Mouse (Mus musculus): ENCODE measurements around the gene Psors1c2.

Psors1c2 gene

DNA sequence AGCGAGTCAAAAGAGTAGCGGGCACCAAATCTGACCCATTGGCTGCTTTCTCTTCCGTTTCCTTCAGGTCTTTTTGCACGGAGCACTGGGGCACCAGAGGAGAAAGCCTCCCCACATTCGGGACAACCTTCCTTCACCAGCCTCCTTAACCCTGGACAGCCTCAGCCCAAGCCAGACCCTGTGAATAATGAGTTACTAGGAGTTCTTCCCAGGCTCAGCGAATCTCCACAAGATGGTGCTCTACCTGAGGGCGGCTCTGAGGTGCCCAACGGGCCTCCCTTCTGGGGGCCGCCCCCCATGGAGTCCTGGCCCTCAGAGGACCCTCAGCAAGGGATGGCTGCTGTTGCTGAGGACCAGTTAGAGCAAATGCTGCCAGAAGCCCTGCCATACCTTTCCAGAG, 34.8 kb downstream of the Psors1c2 start:
- no peak for DNase-seq

DNA sequence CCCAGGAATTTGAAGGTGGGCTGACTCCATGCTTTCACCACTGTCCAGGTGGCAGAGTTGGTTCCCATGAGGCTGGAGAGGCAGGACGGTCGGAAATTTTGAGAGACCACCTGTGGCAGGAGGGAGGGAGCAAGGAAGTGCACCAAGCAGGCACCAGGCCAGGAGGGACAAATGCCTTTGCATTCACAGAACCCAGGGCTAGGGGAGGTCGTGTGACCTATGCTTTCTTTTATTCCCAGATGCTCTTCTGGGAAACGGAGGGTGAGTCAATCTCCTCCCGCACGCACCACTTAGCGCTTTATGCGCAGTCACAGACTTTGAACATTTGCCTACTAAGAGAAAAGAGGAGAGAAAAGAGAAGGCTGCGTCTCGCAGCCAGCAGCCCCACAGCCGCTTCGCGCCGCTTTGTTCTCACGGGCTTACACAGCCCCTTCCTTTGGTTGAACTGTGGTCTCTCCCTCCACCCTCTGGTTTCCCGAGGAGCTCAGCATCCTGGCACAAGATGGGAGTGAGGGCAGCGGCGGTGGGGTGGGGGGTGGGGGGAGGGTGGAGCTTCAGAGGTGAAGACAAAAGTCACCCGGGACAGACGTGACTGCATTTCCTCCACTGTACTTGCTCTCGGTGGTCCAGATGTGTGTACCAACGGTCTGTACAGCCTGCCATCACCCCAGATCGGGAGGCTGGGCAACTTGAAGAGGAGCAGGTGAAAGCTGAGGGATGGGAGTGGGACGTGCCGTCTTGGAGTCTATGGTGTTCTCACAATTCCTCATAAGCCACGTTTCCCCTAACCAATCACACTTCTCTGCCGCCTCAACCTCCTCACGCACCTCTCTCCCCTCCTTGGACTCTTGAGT, 36.3 kb downstream of the Psors1c2 start:
- no peak for DNase-seq

DNA sequence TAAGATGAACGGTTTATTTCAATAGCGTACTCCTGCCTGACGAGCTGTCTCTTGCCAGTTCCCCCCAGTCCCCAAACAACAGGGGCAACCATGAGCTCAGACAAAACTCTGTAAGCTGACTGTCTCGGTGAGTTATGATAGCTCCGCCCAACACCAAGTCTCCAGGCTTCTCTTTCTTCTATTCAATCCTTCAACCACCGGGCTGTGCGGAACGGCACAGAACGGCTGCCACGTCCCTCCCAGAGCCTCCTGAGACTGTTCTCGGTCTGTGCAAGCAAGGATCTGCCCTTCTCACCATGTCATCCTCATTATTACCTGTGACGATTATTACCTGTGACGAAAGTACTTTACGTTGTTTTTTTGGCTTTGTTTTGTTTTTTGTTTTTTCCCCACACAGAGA, 37.8 kb downstream of the Psors1c2 start:
- no peak for DNase-seq

DNA sequence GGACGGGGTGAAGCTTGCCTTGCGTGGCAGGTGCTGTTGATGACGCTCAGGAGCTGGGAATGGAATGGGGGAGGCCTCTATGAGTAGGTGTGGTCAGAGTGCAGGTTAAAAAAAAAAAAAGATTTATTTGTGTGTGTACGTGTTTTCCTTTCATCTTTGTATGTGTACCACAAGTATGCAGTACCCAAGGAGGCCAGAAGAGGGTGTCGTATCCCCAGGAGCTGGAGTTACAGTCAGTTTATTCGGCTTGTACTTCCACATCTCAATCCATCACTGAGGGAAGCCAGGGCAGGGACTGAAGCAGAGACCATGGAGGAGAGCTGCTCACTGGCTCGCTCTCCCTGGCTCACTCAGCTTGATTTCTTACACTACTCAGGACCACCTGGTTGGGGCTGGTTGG, 38.5 kb downstream of the Psors1c2 start:
- no peak for DNase-seq

- peak; percentile 70 to 82 for DNase-seq
These were observed 45.2 kb downstream of the Psors1c2 start for GRCm38 (mm10) chr17:35578211-35578610.

- no peak for DNase-seq
These were observed 49.9 kb downstream of the Psors1c2 start for GRCm38 (mm10) chr17:35582900-35583299.

Measured in cerebellum, postnatal 36 days (tissue).